In genomic region chr6:138089084-138089483, GRCm38 (mm10) we compare ENCODE assay signal across 31 mouse cellular contexts. TPM values are rescaled to one million over a fixed set of nuclear protein-coding genes. Genes with fewer than 3 reads are reported as not detected.
DNase-seq lines count a peak whose midpoint lies in the region; ATAC-seq lines count a peak whose summit lies in the region.
"Had no signal": no experiment of that assay in that cellular context is flagged by ENCODE, and none has a peak within 500 bp of the region (broad histone marks: within the 10 kb centered on the region; RNA-seq: fewer than 3 reads in every experiment).

No protein-coding gene starts in this region.

- H3K27ac ChIP-seq in intestine, embryonic 16.5 days (ENCODE audit: low read length): no peak overlapping the region
- H3K27ac ChIP-seq in hindbrain, embryonic 12.5 days: no peak overlapping the region
- H3K27ac ChIP-seq: embryonic facial prominence, embryonic 12.5 days; embryonic facial prominence, embryonic 15.5 days; heart, embryonic 15.5 days; hindbrain, embryonic 13.5 days had no signal

- H3K27me3 ChIP-seq in intestine, embryonic 16.5 days (replicated peaks; ENCODE audit: control insufficient read depth, insufficient read depth, low read length): no peaks in the 10 kb centered on the region
- H3K27me3 ChIP-seq in hindbrain, embryonic 12.5 days: no peaks in the 10 kb centered on the region
- H3K27me3 ChIP-seq: embryonic facial prominence, embryonic 12.5 days; embryonic facial prominence, embryonic 15.5 days; heart, embryonic 15.5 days; hindbrain, embryonic 13.5 days had no signal

- no peaks in the 10 kb centered on the region for H3K9me3 ChIP-seq in intestine, embryonic 16.5 days (ENCODE audit: control insufficient read depth, low read length)
- no peaks in the 10 kb centered on the region for H3K9me3 ChIP-seq in hindbrain, embryonic 12.5 days (replicated peaks)
- H3K9me3 ChIP-seq: embryonic facial prominence, embryonic 12.5 days; embryonic facial prominence, embryonic 15.5 days; heart, embryonic 15.5 days; hindbrain, embryonic 13.5 days had no signal

- peak; percentile 8 for DNase-seq in heart, postnatal 4 days
- no peak for DNase-seq in heart, postnatal 14 days
- DNase-seq in ZHBTc4 (ENCODE audit: low read depth, low spot score) (peak; percentile 6), adipocyte (ENCODE audit: low spot score) (no peak)
- no peak for DNase-seq in embryo, embryonic 10 days (ENCODE audit: low spot score)
- DNase-seq: adrenal gland, postnatal 10 days; adrenal gland, postnatal 36 days; cerebellum, adult 18-20 months; cerebellum, adult 9-10 months; cerebellum, postnatal 14 days; forebrain, postnatal 0 days; gastrocnemius, postnatal 25 days; heart, postnatal 10 days; kidney, adult 11 months had no signal

- H3K4me3 ChIP-seq in intestine, embryonic 16.5 days (ENCODE audit: low read length): no peak overlapping the region
- no peak overlapping the region for H3K4me3 ChIP-seq in hindbrain, embryonic 12.5 days
- H3K4me3 ChIP-seq: embryonic facial prominence, embryonic 12.5 days; embryonic facial prominence, embryonic 15.5 days; heart, embryonic 15.5 days; hindbrain, embryonic 13.5 days had no signal

- WGBS in intestine, embryonic 16.5 days: 55% methylated on average over 8 of the region's 8 CpGs
- 80% methylated on average over 8 of the region's 8 CpGs for WGBS in hindbrain, embryonic 12.5 days

- H3K4me2 ChIP-seq in intestine, embryonic 16.5 days (ENCODE audit: low read depth, low read length): no peak overlapping the region
- H3K4me2 ChIP-seq in hindbrain, embryonic 12.5 days (replicated peaks): no peak overlapping the region
- H3K4me2 ChIP-seq: embryonic facial prominence, embryonic 12.5 days; embryonic facial prominence, embryonic 15.5 days; heart, embryonic 11.5 days; heart, embryonic 15.5 days; hindbrain, embryonic 13.5 days had no signal

- H3K9ac ChIP-seq in intestine, embryonic 16.5 days (ENCODE audit: low read depth, low read length): no peak overlapping the region
- no peak overlapping the region for H3K9ac ChIP-seq in hindbrain, embryonic 12.5 days
- H3K9ac ChIP-seq: embryonic facial prominence, embryonic 12.5 days; embryonic facial prominence, embryonic 15.5 days; forebrain, postnatal 0 days; heart, embryonic 15.5 days; hindbrain, embryonic 13.5 days had no signal

- intact Hi-C loops in heart, postnatal 14 days (cut with DNase I): no loop called here

- 0 out of 2 replicates have a peak, but pooled peaks have one; percentile 35 for ATAC-seq in intestine, embryonic 16.5 days
- ATAC-seq in megakaryocyte progenitor cell, adult 5-6 weeks (replicated peaks; ENCODE audit: poor library complexity): peak; percentile 46; the same call in 1 of the 2 replicates
- ATAC-seq in hindbrain, embryonic 12.5 days (ENCODE audit: low FRiP score): no peak
- ATAC-seq: activated CD4-positive, CD25-positive, alpha-beta regulatory T cell, adult 4 months; CD4-positive, CD25-positive, alpha-beta regulatory T cell, adult 4 months; forebrain, embryonic 14.5 days; forebrain, postnatal 0 days; hindbrain, embryonic 16.5 days had no signal

- no peaks in the 10 kb centered on the region for H3K36me3 ChIP-seq in intestine, embryonic 16.5 days (ENCODE audit: control insufficient read depth, insufficient read depth, low read length)
- H3K36me3 ChIP-seq in hindbrain, embryonic 12.5 days: no peaks in the 10 kb centered on the region
- H3K36me3 ChIP-seq: embryonic facial prominence, embryonic 12.5 days; embryonic facial prominence, embryonic 15.5 days; heart, embryonic 15.5 days; hindbrain, embryonic 13.5 days had no signal

- H3K4me1 ChIP-seq in intestine, embryonic 16.5 days (ENCODE audit: control insufficient read depth, insufficient read depth, low read length): peaks cover 3% of the 10 kb centered on the region; the same call in 1 of the 2 replicates
- no peaks in the 10 kb centered on the region for H3K4me1 ChIP-seq in hindbrain, embryonic 12.5 days
- H3K4me1 ChIP-seq: embryonic facial prominence, embryonic 12.5 days; embryonic facial prominence, embryonic 15.5 days; heart, embryonic 15.5 days; hindbrain, embryonic 13.5 days had no signal

RNA-seq across cellular contexts. Expression of gene Slc15a5, which starts 9.4 kb away (rescaled TPM):
- total RNA-seq in heart, postnatal 4 days (2021): not detected
- total RNA-seq in heart, postnatal 14 days (2021): not detected
- polyA plus RNA-seq in intestine, embryonic 16.5 days (2015; fragmentation: Nextera tagmentation; extraction: Ambion mirVana): not detected in 2 replicates
- total RNA-seq in megakaryocyte progenitor cell, adult 5-6 weeks (2015): not detected in 2 replicates
- not detected in 2 replicates for total RNA-seq in megakaryocyte progenitor cell, adult 5-6 weeks (2017)
- polyA plus RNA-seq in hindbrain, embryonic 12.5 days (2016; fragmentation: Nextera tagmentation; extraction: Ambion mirVana): 0.52 TPM in 1 of 2 replicates, not detected in the other
- total RNA-seq: adrenal gland, postnatal 10 days; heart, adult 8-10 months; heart, postnatal 10 days; hematopoietic stem cell, adult 5-6 weeks; MEL had no signal
- polyA plus RNA-seq: activated CD4-positive, CD25-positive, alpha-beta regulatory T cell, adult 4 months; C2C12; CD4-positive, CD25-positive, alpha-beta regulatory T cell, adult 4 months; forebrain, embryonic 11.5 days; forebrain, embryonic 14.5 days; hindbrain, embryonic 16.5 days had no signal

RNA-seq across cellular contexts. Expression of gene Mgst1, which starts 51.0 kb away (rescaled TPM):
- total RNA-seq in heart, postnatal 4 days (2021): 10 to 100 TPM; 22.3 to 30.4 TPM
- 10 to 100 TPM; 20.7 to 47.4 TPM for total RNA-seq in heart, postnatal 14 days (2021)
- 595 and 631 TPM in 2 replicates for polyA plus RNA-seq in intestine, embryonic 16.5 days (2015; fragmentation: Nextera tagmentation; extraction: Ambion mirVana)
- 154 and 189 TPM in 2 replicates for total RNA-seq in megakaryocyte progenitor cell, adult 5-6 weeks (2015)
- 97.5 and 151 TPM in 2 replicates for total RNA-seq in megakaryocyte progenitor cell, adult 5-6 weeks (2017)
- 75.7 and 91.8 TPM in 2 replicates for polyA plus RNA-seq in hindbrain, embryonic 12.5 days (2016; fragmentation: Nextera tagmentation; extraction: Ambion mirVana)
- total RNA-seq: MEL had no signal

Comparison
In these comparisons a context has a peak if more than half of its experiments do, and no peak if none do; other contexts are left out.
1. DNase-seq: peak in heart, postnatal 4 days (single experiment) and ZHBTc4 (single experiment); none in heart, postnatal 14 days (0 of 2), embryo, embryonic 10 days (single experiment) and adipocyte (single experiment).